Mouse (Mus musculus): ENCODE data around the gene BC005624.
A peak's percentile ranks its signal among the peaks of the same experiment; 100 is the strongest.
"Not testable (repeated sequence)": the region's sequence is repeated elsewhere in the genome, so short reads cannot be mapped to it uniquely, and the experiment has no call there.

Gene BC005624

GRCm38 (mm10) chr2:30967352-30968327, 14.4 kb downstream of the BC005624 start, which contains the start of gene Tor1a:
Gene Tor1a (minus strand): TSS chr2:30967933.
- peak; percentile 90 for DNase-seq

- DNase-seq: no peak
These were observed 15.2 kb downstream of the BC005624 start for GRCm38 (mm10) chr2:30966826-30967225.

GRCm38 (mm10) chr2:30965627-30966026, 16.4 kb downstream of the BC005624 start:
- DNase-seq: no peak

GRCm38 (mm10) chr2:30962570-30963254, 19.3 kb downstream of the BC005624 start:
- no peak for DNase-seq

DNA sequence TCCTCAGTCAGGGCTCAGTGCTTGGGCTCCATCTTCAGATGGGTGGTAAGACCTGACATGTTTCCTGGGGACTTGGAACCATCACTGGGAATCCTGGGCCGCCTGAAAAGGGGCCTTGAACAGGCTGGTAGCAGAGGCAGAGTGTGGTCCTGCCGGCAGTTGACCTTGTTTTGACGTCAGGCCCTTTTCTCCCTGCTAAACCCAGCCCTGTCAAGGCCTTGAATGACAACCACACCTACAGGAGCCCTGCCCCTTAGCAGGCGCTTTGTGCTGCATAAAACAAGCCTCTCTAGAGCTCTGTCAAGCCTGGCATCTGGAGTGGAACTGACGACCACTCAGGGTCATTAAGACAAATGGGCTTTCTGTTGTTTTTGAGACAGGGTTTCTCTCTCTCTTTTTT, 22.1 kb downstream of the BC005624 start:
- no peak for DNase-seq

GRCm38 (mm10) chr2:30958726-30959125, 23.3 kb downstream of the BC005624 start:
- DNase-seq: no peak

GRCm38 (mm10) chr2:30957511-30957910, 24.5 kb downstream of the BC005624 start:
- no peak for DNase-seq

DNA sequence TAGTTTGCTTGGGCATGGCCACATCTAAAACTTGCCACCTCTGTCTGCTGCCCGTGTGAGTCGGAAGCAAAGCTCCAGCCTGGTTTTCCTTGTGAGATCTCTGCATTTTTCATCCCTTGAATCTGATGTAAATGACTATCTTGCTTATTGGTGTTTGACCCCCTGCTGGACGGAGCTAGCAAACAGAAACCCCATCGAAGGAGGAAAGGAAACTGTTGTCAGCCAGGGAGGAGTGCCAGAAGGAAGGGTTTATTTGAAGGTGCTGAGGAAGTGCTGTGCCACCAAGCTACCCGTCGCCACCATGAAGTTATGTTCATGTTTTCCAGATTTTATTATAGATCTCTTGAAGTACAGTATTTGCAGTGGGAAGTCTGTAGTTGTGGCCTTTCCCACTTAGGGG, 27.2 kb downstream of the BC005624 start:
- no peak for DNase-seq

- DNase-seq: peak; percentile 87
These were observed 29.0 kb downstream of the BC005624 start, which contains the start of gene Tor1b for GRCm38 (mm10) chr2:30952824-30953490. Gene Tor1b (plus strand): TSS chr2:30952959.

DNA sequence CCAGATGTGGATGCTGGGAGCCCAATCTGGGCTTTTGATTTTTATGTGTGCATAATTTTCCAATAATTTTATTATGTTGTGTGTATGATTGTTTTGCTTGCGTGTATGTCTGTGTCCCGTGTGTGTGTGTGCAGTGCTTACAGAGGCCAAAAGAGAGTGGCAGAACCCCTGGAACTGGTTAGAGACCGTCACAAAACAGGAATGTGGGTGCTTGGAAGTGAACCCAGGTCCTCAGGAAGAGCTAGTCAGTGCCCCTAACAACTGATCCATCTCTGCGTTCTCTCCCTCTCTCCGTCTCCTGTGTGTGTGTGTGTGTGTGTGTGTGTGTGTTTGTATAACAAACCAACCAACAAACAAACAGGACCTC, 29.6 kb downstream of the BC005624 start:
- DNase-seq: no peak

- peak; percentile 52 for DNase-seq
These were observed 39.4 kb downstream of the BC005624 start for GRCm38 (mm10) chr2:30942603-30943011.

GRCm38 (mm10) chr2:30942116-30942515, 39.9 kb downstream of the BC005624 start:
- DNase-seq: not testable (repeated sequence)

DNA sequence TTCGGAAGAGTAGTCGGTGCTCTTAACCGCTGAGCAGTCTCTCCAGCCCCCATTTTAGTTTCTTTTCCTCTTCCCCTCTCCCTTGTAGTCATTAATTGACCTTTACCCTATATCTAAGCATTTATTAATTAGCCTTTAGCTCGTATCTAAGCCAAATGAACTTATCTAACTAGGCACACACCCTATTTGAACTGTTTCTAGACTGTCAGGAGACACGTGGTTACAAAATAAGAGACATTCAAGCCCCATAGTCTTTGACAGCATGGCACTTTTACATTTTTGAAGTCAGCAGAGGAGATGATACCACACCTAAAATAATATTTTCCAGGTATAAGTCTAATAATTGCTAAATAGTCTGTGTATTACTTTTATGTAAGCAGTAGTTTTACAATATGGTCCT, 40.4 kb downstream of the BC005624 start:
- DNase-seq: no peak

DNA sequence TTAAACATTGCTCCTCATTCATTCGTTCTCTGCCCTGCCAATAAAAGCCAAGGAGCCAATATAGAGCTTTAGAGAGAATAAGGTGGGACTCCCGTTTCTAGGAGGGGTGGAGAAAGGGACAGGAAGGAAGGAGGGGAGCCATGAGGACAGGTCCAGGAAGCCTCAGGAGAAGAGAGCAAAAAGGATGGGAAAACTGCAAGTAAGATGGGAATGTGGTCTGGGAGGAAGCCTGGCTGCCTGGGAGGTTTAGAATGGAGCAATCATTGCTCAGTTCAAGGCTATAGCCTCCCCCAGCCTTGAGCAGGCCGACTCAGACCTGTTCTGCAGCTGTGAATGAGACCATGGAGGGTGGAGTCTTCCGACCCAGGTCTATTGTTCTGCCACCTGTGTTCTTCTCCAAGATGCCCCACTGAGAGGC, 43.4 kb downstream of the BC005624 start:
- no peak for DNase-seq

DNA sequence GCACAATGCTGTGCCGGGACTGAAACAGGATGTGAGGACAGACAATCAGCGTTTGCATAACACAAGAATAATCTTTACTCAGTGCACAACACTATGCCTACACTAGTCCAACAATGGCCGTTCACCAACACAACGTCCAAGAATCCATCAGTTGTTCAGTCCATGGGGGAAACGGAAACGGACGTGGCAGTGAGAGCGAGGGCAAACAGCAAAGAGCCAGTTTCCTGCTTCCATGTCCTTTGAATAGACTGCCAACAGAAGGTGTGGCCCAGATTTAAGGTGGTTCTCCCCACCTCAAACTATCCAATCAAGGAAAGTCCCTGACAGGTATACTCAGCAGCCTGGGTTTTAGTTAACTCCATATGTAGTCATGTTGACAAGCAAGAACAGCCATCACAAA, 44.3 kb downstream of the BC005624 start:
- DNase-seq: no peak

DNA sequence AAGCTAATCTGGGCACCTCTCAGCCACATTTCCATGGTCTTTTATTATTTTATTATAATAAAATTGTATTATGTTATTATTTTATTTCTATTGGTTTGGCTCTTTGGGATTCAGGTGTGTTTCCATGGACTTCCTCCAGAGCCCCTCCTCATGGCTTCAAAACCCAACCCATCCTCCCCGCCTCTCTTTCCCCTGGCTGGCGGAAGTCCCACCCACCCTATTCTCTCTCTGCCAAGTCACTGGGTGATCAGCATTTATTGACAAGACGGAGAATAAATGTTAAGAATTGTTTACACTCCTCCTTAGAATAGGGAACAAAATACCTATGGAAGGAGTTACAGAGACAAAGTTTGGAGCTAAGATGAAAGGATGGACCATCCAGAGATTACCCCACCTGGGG, 45.2 kb downstream of the BC005624 start:
- DNase-seq: no peak

- peak; percentile 55 for DNase-seq
These were observed 48.0 kb downstream of the BC005624 start for GRCm38 (mm10) chr2:30933917-30934450.

- no peak for DNase-seq
These were observed 49.0 kb downstream of the BC005624 start for GRCm38 (mm10) chr2:30933032-30933431.

DNA sequence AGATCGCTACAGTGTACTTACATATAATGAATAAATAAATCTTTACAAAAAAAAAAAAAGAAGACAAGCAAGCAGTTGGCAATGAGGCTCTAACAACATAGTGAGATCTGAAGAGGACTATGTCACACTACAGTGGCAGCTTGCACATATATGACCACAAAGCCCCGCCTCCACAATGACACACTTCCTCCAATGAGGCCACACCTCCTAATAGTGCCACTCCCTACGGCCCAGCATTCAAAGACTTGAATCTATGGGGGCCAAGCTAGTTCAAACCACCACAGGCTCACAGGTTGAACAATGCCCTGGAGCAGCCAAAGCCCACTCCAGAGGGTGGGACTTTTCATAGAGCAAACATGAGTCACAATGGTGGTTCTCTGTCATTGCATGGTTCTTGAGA, 50.1 kb downstream of the BC005624 start:
- no peak for DNase-seq

DNA sequence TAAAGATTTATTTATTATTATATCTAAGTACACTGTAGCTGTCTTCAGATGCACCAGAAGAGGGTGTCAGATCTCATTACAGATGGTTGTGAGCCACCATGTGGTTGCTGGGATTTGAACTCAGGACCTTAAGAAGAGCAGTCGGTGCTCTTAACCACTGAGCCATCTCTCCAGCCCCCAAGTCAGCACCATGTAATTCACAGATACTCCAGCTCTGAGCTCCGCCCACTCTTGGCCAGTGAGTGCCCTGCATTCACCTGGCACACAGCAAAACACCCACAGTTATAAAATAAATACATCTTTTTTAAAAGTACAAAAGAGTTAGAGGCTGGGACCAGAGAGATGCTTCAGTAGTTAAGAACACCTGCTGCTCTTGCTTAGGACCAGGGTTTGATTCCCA, 51.2 kb downstream of the BC005624 start:
- not testable (repeated sequence) for DNase-seq

DNA sequence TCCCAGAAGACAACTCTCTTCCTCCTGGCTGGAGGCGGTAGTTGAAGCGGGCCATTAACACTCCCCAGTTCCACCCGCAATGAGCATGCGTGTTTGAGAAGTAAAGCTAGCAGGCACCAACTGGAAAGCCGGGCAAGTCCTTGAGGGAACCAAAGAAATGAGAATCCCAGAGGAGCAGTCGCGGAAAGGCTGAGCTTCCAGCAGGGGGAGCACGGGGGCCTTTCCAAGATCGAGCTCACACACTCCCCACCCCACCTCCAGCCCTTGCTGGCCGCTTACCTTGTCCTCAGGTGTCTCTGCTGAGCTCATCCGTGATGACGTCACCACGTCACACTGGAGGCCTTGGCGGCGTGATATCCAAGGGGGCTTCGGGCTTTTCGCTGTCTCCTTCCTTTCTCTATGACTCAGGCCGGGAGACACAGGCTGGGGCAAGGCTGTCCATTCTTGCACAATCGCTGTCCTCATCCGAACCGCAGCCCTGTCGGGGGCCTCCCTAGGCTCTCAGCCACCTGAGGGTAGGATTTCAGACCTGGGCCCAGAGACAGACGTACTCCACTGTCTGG, 52.4 kb downstream of the BC005624 start, which contains the start of gene Ptges:
Ptges (minus strand) TSS at position 381 of the 563 bp plus-strand sequence.
- DNase-seq: peak; percentile 73

- DNase-seq: no peak
These were observed 53.0 kb downstream of the BC005624 start for GRCm38 (mm10) chr2:30928893-30929482.
